Mouse (Mus musculus) lung, postnatal 14 days (tissue): ENCODE results near the gene Chd9.
A peak's percentile ranks its signal among the peaks of the same experiment; 100 is the strongest.

ENCODE experiments used
- DNase-seq: peaks from one replicate; pipeline ENCODE4 v3.0.0; 2021

The Chd9 gene

GRCm38 (mm10) chr8:90978720-90979119 is 150.6 kb downstream of the Chd9 start:
- DNase-seq: no peak

GRCm38 (mm10) chr8:90979295-90979694 is 151.1 kb downstream of the Chd9 start:
- no peak for DNase-seq

- DNase-seq: no peak
These were observed 153.9 kb downstream of the Chd9 start for GRCm38 (mm10) chr8:90982087-90982486.

GRCm38 (mm10) chr8:91019726-91020125 is 191.6 kb downstream of the Chd9 start:
- DNase-seq: peak; percentile 81

- DNase-seq: no peak
These were observed 206.3 kb downstream of the Chd9 start for GRCm38 (mm10) chr8:91034417-91034816.

GRCm38 (mm10) chr8:91036905-91037304 is 208.8 kb downstream of the Chd9 start:
- no peak for DNase-seq

- DNase-seq: no peak
These were observed 210.5 kb downstream of the Chd9 start for GRCm38 (mm10) chr8:91038637-91039036.

GRCm38 (mm10) chr8:91046370-91046769 is 218.2 kb downstream of the Chd9 start:
- DNase-seq: peak; percentile 14

GRCm38 (mm10) chr8:91051037-91051436 is 222.9 kb downstream of the Chd9 start:
- DNase-seq: peak; percentile 73

GRCm38 (mm10) chr8:91054418-91054817 is 226.3 kb downstream of the Chd9 start:
- DNase-seq: no peak

- DNase-seq: no peak
These were observed 228.7 kb downstream of the Chd9 start for GRCm38 (mm10) chr8:91056848-91057247.

GRCm38 (mm10) chr8:91059086-91059578 is 231.0 kb downstream of the Chd9 start:
- DNase-seq: no peak

- peak; percentile 52 for DNase-seq
These were observed 231.8 kb downstream of the Chd9 start for GRCm38 (mm10) chr8:91059884-91060510.

- DNase-seq: no peak
These were observed 232.7 kb downstream of the Chd9 start for GRCm38 (mm10) chr8:91060555-91061471.

- DNase-seq: no peak
These were observed 237.0 kb downstream of the Chd9 start for GRCm38 (mm10) chr8:91065179-91065578.

GRCm38 (mm10) chr8:91069407-91069806 is 241.3 kb downstream of the Chd9 start:
- no peak for DNase-seq

- DNase-seq: peak; percentile 93
These were observed 241.7 kb downstream of the Chd9 start, which contains the start of gene Rbl2 for GRCm38 (mm10) chr8:91069834-91070233. Rbl2 (plus strand) TSS chr8:91070057.

GRCm38 (mm10) chr8:91070275-91070859 is 242.2 kb downstream of the Chd9 start:
- DNase-seq: peak; percentile 82

GRCm38 (mm10) chr8:91077077-91077867 is 249.1 kb downstream of the Chd9 start:
- DNase-seq: no peak

GRCm38 (mm10) chr8:91079678-91080077 is 251.5 kb downstream of the Chd9 start:
- no peak for DNase-seq

- DNase-seq: no peak
These were observed 253.8 kb downstream of the Chd9 start for GRCm38 (mm10) chr8:91081911-91082310.

GRCm38 (mm10) chr8:91082428-91082827 is 254.3 kb downstream of the Chd9 start:
- no peak for DNase-seq

- no peak for DNase-seq
These were observed 260.3 kb downstream of the Chd9 start for GRCm38 (mm10) chr8:91088452-91088851.
